Mouse (Mus musculus): Measurements from ENCODE around the gene Slc35c1. TPM values are rescaled to one million over a fixed set of nuclear protein-coding genes. Genes with fewer than 3 reads are reported as not detected.

The Slc35c1 gene
- 25.6 TPM for polyA plus RNA-seq (2017; shearing (Covaris generic))

GRCm38 (mm10) chr2:92459921-92460707 lies at the start of gene Slc35c1:
Gene Slc35c1 (minus strand): TSS chr2:92460538.

GRCm38 (mm10) chr2:92433578-92434374 lies 26.6 kb downstream of the Slc35c1 start, which contains the start of gene Cry2:
Gene Cry2 (minus strand): TSS chr2:92434043.

Other genes with a start within 250 kb of the Slc35c1 start
- gene Pex16, start 85.9 kb downstream of the Slc35c1 start, polyA plus RNA-seq (2017; shearing (Covaris generic)): 35.6 TPM
- gene Large2, start 85.7 kb downstream of the Slc35c1 start, polyA plus RNA-seq (2017; shearing (Covaris generic)): not detected
- 2.6 TPM for gene 1700029I15Rik, start 78.0 kb downstream of the Slc35c1 start, polyA plus RNA-seq (2017; shearing (Covaris generic))
- gene Mapk8ip1, start 59.3 kb downstream of the Slc35c1 start, polyA plus RNA-seq (2017; shearing (Covaris generic)): not detected
- 36.7 TPM for gene Cry2, start 26.5 kb downstream of the Slc35c1 start, polyA plus RNA-seq (2017; shearing (Covaris generic))
- gene Chst1, start 139.2 kb upstream of the Slc35c1 start, polyA plus RNA-seq (2017; shearing (Covaris generic)): not detected

Data from naive thymus-derived CD4-positive, alpha-beta T cell, adult 5 months (primary cell).